Mouse (Mus musculus) brain, embryonic 14.5 days (tissue): ENCODE measurements around the gene Galk2.

Source experiments
- CTCF ChIP-seq: fragments of 200-500 bp; IDR thresholded peaks from 2 replicates; pipeline ENCODE4 v1.5.1; 2012; ENCODE audit warnings: inconsistent platforms, mild to moderate bottlenecking, moderate library complexity, borderline replicate concordance; ENCODE audit not compliant: insufficient read depth, insufficient read length; ENCODE audit errors: extremely low read depth
- POLR2A ChIP-seq: fragments of 200-500 bp; IDR thresholded peaks from 2 replicates; pipeline ENCODE4 v1.6.1; 2012; ENCODE audit warnings: mild to moderate bottlenecking, inconsistent platforms, borderline replicate concordance; ENCODE audit not compliant: poor library complexity, insufficient read depth, insufficient read length, severe bottlenecking; ENCODE audit errors: extremely low read depth

DNA sequence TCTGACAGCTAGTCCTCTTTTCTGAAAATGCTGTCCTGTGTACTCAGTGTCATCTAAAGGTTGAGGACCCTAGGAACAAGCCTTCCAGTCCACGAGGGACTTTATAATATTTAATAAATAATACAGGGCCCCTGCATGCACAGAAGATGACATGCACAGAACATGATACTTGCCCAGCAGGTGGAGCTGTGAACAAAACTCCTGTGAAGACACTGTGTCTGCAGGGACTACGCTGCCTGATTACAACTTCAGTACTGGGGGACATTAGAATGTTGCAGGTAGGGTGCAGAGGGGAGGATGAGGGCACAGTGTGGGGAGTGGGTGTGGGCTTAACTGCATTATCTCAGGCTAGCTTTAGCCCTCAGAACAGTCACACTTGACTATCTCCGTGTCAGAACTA is 147.2 kb downstream of the Galk2 start:
- peak; percentile 68; the same call in 1 of the 2 replicates for TF ChIP-seq CTCF
- no peak for TF ChIP-seq POLR2A
